Mouse (Mus musculus): ENCODE results near the gene Tmem235. TPM values are rescaled to one million over a fixed set of nuclear protein-coding genes. Genes with fewer than 3 reads are reported as not detected.

The Tmem235 gene
- polyA plus RNA-seq, 1 experiment from 2014 or later, result not detected

DNA sequence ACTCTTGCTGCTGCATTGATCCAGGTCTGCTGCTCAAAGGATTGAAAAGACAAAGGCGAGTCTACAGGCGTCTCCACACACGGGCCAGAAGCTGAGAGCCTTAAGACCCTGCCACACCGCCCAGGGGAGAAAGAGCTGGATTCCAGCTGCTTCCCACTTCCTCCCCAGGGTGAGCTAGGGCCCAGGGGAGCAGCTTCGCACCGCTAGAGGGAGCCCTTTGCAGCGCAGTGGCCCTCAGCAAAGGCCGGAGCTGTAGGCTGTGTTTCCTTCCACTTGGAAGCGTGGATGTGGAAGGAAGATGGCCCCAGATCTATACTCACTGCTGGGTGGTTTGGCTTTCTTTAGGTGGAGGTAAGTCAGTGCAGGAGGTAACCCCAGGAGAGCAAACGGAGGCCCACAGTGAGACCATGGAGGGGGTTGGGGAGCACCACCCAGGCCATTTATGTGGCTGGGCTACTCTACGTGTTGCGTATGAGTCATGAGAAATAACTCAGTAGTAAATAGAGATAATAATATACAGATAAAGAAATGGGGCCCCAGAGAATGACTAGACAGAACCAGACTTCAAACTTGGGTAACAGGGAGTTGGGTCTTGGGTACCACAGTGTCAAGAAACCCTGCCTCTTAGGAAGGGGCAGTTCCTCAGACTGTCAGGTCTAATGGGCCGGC is 52.3 kb downstream of the Tmem235 start:
- Histone ChIP-seq H3K4me3 (no peak overlapping the region), H3K9me3 (peaks cover 7% of the 10 kb centered on the region), H3K36me3 (no peaks in the 10 kb centered on the region), H3K27ac (no peak overlapping the region), H3K4me1 (peaks cover 7% of the 10 kb centered on the region), H3K9ac (0 out of 2 replicates have a peak overlapping the region, but pooled peaks have one; percentile 32), H3K27me3 (no peaks in the 10 kb centered on the region), H3K4me2 (replicated peaks) (peak overlapping the region; percentile 21; the same call in 1 of the 2 replicates)
- WGBS, result 35% methylated on average over 13 of the region's 13 CpGs
- ATAC-seq (ENCODE audit: low FRiP score, low read depth), result peak; percentile 55

DNA sequence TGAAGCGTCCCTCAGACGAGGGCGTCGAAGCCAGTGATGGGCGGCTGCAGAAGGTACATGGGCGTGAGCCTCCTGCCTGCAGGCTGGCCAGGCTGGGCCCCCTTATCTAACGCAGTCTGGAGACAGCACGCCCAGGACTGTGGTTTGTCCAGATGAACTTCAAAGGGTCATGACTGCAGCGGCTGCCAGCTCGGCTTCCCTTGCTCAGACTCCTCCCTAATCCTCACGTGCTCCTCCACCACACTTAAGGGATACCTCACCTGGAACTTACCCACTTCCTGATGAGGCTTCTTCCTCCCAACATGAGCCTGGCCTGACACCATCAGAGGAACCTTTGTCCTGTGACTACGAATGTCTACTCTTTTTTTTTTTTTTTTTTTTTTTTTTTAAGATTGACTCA is 54.0 kb downstream of the Tmem235 start:
- H3K9me3 ChIP-seq, result peaks cover 7% of the 10 kb centered on the region
- 57% methylated on average over 12 of the region's 12 CpGs for WGBS
- no peaks in the 10 kb centered on the region for H3K27me3 ChIP-seq
- ATAC-seq (ENCODE audit: low FRiP score, low read depth), result no peak
- no peaks in the 10 kb centered on the region for H3K36me3 ChIP-seq
- H3K4me1 ChIP-seq, result peaks cover 7% of the 10 kb centered on the region
- no peak overlapping the region for H3K4me2 ChIP-seq (replicated peaks)
- H3K4me3 ChIP-seq, result no peak overlapping the region
- H3K27ac ChIP-seq, result no peak overlapping the region
- H3K9ac ChIP-seq, result no peak overlapping the region; the same call in 1 of the 2 replicates

Other genes with a start within 250 kb of the Tmem235 start
- gene Tnrc6c, start 206.5 kb upstream of the Tmem235 start, polyA plus RNA-seq (2015; fragmentation: Nextera tagmentation; extraction: Ambion mirVana), result 19.3 and 19.6 TPM in 2 replicates
- 0.81 and 1.4 TPM in 2 replicates for gene Tmc8, start 78.7 kb upstream of the Tmem235 start, polyA plus RNA-seq (2015; fragmentation: Nextera tagmentation; extraction: Ambion mirVana)
- 19.0 and 23.9 TPM in 2 replicates for gene Tmc6, start 78.6 kb upstream of the Tmem235 start, polyA plus RNA-seq (2015; fragmentation: Nextera tagmentation; extraction: Ambion mirVana)
- gene 6030468B19Rik, start 63.1 kb upstream of the Tmem235 start, polyA plus RNA-seq (2015; fragmentation: Nextera tagmentation; extraction: Ambion mirVana), result 0.41 and 0.60 TPM in 2 replicates
- gene Gm20708, start 51.1 kb upstream of the Tmem235 start, polyA plus RNA-seq (2015; fragmentation: Nextera tagmentation; extraction: Ambion mirVana), result 0.60 and 0.72 TPM in 2 replicates
- 38.4 and 39.5 TPM in 2 replicates for gene Syngr2, start 51.1 kb upstream of the Tmem235 start, polyA plus RNA-seq (2015; fragmentation: Nextera tagmentation; extraction: Ambion mirVana)
- gene Afmid, start 34.8 kb upstream of the Tmem235 start, polyA plus RNA-seq (2015; fragmentation: Nextera tagmentation; extraction: Ambion mirVana), result 5.6 and 6.2 TPM in 2 replicates
- 133 and 137 TPM in 2 replicates for gene Tk1, start 34.7 kb upstream of the Tmem235 start, polyA plus RNA-seq (2015; fragmentation: Nextera tagmentation; extraction: Ambion mirVana)
- 307 and 322 TPM in 2 replicates for gene Birc5, start 11.5 kb upstream of the Tmem235 start, polyA plus RNA-seq (2015; fragmentation: Nextera tagmentation; extraction: Ambion mirVana)
- 3.4 and 3.6 TPM in 2 replicates for gene Tha1, start 12.7 kb downstream of the Tmem235 start, polyA plus RNA-seq (2015; fragmentation: Nextera tagmentation; extraction: Ambion mirVana)
- 15.6 and 15.8 TPM in 2 replicates for gene Socs3, start 109.3 kb downstream of the Tmem235 start, polyA plus RNA-seq (2015; fragmentation: Nextera tagmentation; extraction: Ambion mirVana)
- 34.4 and 35.7 TPM in 2 replicates for gene Pgs1, start 125.5 kb downstream of the Tmem235 start, polyA plus RNA-seq (2015; fragmentation: Nextera tagmentation; extraction: Ambion mirVana)